Mouse (Mus musculus): ENCODE data around the gene Tmem273.

The Tmem273 gene

GRCm38 (mm10) chr14:32865331-32865730, 79.6 kb downstream of the Tmem273 start:
- 77% methylated on average over 3 of the region's 3 CpGs for WGBS
